Mouse (Mus musculus) Muller cell, postnatal 12 days (primary cell): ENCODE results near the gene Timm23.
A peak's percentile ranks its signal among the peaks of the same experiment; 100 is the strongest.
"Not testable (repeated sequence)": the region's sequence is repeated elsewhere in the genome, so short reads cannot be mapped to it uniquely, and the experiment has no call there.

Experiments used
- DNase-seq: peaks from one replicate; pipeline ENCODE4 v3.0.0-alpha.2; 2015; ENCODE audit errors: inconsistent ontology term

Timm23 gene

DNA sequence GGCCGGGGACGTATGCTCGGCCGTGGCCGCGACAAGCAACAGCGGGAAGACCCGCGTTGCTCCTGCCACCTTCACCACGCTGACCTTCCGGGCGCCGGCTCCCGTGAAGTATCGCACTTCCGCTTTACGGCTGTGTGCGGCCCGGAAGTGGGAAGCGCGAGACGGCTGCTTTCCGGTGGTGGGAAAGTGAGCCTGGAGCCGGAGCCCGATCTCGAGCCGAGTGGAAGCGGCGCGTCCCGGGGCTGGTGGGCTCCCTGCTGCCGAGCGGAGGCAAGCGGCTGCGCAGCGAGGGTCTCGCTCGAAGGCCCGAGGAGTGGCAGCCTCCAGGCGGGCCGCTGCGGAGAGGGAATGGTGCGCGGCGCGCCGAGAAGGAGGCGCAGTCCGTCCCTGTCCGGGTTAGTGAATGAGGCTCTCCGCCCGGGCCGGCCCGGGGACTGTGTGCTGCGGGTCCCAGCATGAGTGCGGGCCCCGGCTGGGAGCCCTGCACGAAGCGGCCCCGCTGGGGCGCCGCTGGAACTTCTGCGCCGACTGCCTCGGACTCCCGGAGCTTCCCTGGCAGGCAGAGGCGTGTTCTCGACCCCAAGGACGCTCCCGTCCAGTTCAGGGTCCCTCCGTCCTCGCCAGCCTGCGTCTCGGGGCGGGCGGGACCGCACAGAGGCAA is at the start of gene Timm23, which contains the start of gene Parg:
Gene Timm23 (minus strand): TSS at position 108 of the 661 bp plus-strand sequence.
Gene Parg (plus strand): TSS at position 159 of the 661 bp plus-strand sequence.
- DNase-seq: peak; percentile 84

DNA sequence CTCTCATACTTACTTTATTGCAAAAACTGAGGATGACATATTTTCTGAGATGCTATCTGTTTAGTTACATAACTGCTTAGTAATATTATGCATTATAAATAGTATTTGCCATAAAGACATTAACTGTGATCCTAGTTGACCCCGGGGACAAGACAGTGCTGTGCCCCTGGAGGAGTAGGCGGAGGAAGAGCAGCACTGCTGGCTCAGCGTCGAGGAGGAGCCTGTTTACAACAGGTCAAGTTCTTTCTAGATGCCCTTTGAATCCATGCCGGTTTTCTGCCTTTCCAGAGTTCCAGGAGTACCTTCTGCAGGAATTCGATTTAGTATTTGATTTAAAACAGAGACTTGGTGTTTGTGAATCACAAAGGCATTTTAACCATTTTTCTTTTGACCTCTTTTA is 47.9 kb upstream of the Timm23 start:
- DNase-seq: no peak

DNA sequence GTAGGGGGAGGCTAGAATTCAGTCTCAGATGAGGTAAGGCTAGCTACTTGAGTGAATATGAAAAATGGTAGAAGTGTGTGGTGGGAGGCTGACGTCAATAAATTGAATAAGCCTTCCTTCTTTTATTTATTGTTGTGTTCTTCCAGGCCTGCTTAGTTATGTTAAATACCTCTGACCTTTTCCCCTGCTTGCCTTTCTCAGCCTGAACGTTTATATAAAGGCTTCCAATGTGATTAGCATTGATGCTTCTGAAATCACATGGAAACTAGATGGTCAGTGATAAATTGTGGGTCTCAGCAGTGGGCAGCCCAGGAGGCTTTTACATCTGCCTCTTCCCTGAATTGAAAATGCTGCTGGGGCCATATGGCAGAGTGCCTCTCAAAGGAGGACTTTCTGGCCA is 44.3 kb upstream of the Timm23 start:
- DNase-seq: no peak

DNA sequence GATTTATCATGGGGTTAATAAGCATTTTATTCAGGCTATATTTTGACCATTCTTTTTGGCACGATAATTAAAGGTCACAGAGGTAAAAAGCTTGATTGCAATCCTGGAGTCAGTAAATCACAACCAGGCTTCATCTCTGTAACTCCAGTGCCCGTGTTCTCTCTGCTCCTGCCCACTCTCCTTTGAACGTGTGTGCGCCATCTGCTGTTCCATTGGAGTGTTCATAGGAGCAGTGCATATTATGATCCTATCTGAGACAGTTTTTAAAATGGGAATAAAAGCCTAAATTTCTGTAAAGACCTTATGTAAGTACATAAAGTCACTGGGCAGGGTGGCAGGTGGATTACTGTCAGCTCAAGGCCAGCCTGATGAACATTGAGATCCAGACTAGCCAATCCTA is 40.7 kb upstream of the Timm23 start:
- DNase-seq: no peak

DNA sequence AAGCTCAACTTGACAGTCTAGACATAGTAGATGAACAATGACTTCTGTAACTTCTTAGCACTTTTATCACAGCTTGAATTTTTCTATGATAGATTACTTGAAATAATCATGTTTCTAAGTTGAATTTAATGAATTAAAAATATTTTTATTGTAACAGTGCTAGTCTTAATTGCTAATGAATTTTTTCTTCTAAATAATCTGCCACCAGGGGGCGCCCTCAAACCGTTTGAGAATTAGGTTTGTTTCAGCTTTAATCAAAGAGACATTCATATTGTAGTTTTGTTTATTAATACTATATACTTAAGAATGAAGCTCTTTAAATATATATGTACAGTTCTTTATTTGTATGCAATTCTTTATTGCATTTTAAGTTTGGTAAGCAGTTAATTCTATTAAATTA is 27.3 kb upstream of the Timm23 start:
- peak; percentile 49 for DNase-seq

DNA sequence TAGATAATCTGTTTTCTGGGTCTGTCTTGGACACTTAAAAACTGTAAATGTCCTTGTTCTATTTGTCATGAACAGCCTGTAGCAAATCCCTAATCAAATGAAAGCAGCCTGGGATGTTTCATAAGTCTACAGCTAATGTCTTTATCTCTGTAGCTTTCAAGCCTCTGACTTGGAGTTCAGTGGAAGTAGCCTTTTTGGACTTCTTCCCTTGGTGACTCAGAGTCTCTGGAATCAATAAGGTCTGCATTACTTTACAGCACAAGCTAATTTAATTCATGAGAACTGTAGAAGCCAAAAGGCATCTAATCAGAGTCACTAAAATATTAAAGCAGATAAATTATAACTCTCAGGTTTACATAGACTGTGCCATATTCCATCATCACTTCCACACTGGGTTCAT is 24.9 kb upstream of the Timm23 start:
- DNase-seq: no peak

DNA sequence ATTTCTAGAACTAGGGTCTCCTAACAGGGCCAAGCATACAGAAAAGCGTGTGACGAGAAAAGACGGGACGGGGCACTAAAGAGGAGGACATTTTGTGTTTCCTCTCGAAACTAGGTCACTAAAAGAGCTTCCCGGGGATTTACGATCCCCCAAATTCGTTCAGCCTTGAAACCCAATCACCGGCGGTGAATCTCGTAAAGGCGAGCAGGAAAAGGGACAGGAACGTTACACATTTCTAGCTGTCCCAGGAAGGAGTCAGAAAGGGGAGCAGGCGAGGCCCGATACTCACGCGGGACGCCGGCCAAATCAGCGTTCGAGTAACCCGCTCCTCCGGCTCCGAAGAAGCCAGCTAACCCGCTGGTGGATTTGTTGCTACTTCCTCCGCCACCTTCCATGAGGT is 344 bp downstream of the Timm23 start:
- peak; percentile 51 for DNase-seq

DNA sequence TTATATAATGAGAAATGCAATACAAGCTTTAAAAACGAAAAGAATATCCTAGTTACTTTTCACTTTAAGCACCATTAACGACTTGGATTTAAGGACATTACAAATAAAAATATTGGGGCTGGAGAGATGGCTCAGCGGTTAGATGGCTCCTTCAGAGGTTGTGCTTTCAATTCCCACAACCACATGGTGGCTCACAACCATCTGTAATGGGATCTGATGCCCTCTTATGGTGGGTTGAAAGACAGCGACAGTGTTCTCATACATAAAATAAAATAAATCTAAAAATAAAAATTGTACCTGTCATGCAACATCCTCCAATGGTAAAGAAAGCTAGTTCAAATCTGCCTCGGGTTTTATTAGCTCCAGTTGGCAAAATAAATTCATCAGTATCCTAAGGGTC is 8.1 kb downstream of the Timm23 start:
- not testable (repeated sequence) for DNase-seq

DNA sequence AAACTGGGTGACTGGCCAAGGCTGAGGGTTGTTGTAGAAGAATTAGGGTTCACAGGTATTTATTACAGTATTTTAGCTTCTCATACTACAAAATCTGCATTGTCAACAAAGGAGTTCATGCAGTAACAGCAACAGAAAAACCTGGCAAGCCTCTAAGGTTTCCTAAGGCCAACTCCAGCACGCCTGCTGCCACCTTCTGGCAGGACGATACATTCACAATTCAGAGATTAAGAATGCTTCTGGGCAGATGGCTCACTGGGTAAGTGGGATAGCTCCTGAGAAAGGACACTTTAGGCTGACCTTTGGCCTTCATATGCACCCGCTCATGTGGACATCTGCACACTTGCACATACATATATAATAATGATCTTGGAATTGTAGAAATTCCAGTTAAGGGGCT is 9.3 kb downstream of the Timm23 start:
- peak; percentile 38 for DNase-seq

DNA sequence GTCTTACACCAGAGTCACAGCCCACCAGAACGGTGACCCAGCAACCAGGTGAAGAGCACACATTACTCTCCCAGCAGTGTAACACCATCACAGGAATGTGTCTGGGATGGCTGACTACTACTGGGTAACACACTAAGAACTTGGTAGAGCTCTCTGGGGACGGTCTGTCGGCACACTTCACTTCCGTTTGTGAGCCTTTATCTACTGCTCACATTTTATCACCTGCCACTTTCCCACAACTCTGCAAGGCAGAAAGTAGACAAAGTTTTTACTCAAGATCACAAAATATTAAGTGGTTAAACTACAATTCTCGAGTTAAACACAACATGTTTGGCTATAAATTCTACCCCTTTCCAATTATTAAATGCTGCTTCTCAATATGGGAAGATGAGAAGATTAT is 9.8 kb downstream of the Timm23 start:
- no peak for DNase-seq

DNA sequence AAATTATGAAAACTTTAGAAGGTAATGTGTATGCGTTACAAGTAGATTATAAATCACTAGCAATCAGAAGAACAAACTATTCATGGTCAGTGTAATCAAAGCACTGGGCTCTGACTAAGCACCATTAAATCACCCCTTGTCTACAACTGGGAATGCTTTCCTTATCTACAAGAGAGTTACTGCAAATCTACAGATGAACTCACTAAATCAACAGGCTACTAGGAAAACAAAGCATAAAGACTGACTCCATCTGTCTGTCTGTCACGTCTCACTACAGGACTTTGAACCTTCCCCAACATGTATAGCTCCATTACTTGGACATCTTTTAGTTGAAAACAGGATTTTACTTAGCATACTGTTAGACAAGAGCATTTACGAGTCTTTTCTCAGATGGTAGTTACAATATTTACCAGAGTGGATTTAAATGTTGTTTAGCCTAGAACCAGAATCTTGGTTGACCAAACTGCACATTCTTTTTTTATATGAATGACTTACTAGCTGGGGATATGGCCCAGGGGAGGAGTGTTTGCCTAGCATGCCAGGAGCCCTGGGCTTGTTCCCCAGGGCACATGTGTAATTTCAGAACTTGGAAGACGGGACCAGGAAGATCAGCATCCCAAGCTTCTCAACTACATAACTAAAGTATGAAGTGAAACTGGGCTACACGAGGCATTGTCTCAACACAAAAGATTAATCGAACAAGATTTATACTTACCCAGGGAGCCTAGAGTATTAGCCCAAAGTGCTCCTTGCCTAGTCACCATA is 10.9 kb downstream of the Timm23 start:
- no peak for DNase-seq

DNA sequence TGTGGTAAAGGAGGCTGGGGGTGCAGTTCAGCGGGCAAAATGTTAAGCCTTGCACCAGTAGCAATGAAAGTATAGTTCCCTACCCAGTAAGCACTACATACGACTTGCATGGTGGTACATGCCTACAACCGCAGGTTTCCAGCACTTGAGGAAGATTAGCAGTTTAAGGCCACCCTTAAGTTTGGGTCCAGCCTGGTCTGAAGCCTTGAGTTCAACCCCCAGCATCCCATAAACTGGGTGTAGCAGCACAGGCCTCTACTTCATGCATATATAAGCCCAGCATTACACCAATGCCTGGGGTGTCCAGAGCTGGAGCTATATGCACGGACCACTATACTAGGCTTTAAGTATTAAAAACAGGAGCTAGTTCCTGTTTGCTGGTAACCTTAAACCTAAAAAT is 17.9 kb downstream of the Timm23 start:
- no peak for DNase-seq

DNA sequence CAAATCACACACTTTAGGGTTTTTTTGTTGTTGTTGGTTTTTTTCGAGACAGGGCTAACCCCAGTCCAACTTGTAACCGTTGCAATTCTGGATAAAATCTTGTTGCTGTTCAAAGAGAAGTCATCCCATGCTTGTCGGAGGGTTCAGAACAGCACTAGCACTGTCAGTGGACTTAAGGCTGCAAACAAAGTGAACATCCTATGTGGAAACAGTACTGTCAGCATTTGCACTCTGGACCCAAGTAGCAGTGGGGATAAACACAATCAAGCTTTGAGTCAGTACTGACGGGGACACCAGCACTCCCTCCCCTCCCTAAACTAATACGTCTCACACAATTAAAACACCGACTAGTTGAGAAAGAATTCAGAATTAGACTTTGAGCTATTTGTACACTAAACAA is 20.8 kb downstream of the Timm23 start:
- DNase-seq: no peak

DNA sequence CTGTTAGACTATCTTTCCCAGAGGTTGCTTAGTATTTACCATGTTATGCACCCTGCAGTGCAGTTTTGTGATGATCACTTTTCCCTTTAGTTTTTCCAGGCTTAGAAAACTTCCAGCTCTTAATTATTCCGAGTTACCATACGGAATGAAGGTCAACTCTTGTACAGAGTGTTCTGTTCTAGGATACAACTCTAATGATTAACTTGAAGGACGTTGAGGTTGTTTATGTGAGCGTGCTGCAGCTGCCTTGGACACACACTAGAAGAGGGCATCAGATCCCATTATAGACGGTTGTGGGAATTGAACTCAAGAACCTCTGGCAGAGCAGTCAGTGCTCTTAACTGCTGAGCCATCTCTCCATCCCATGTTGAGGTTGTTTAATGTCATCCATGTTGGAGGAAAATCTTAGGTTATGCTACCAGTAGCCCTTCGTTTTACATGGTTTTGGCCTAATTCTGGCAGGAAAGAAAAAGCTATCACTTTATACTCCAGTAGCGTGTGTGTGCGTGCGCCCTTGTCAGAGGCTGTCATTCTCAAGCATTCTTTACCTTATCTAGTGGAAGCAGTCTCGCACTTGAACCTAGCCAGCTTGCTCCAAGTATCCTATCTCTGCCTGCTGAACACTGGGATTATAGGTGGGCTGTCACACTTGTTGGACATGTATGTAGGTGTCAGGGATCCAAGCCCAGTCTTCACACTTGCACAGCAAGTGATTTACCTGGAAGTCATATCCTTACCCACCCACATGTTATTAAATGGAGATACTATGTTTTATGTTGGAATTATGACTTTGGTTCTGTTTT is 22.1 kb downstream of the Timm23 start:
- DNase-seq: no peak

DNA sequence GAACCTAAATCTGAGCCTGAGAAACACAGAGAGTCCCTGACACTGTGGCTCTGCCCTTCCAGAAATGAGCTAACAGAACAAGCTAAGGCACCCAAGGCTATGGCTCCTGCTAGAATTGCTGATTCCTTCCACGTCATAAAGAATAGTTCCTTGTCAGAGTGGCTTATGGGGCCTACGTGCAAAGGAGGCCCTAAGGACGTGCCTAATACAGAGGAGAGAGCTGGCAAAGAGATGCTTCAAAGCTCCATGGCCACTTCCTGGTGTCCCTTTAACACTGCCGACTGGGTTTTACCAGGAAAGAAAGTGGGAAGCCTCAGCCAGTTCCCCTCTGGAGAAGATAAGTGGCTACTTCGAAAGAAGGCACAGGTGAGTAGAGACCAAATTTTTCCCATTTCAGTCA is 25.1 kb downstream of the Timm23 start:
- DNase-seq: not testable (repeated sequence)

DNA sequence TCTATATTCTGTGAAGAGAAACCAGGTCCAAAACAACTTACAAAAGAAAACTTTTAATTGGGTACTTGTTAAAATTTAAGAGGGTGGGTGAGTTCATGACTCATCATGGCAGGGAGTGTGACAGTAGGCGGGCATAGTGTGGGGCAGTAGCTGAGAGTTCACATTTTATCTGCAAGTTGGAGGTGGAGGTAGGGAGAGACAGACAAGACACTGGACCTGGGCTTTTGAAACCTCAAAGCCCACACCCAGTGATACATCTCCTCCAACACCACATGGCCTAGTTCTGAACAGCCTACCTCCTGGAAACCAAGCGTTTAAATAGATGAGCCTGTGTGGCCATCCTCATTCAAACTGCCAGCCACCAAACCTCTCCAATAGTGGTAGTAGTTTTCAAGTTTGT is 26.4 kb downstream of the Timm23 start:
- DNase-seq: no peak

DNA sequence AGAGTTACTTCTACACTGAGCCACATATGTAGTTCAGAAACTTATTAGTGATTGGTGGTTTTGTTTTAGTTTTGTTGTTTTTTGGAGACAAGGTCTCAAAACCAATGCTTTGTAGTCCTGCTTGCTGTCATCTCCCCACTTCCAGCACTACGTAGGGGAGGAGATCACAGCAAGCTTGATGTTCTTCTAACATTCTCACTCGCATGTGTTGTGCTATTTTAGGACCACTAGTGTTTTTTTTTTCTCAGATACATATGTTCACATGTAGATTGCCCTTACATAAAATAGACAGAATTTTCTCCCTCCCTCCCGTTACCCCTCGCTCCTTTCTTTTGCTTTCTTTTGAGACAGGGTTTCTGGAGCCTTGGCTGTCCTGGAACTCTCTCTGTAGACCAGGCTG is 31.6 kb downstream of the Timm23 start:
- DNase-seq: no peak

DNA sequence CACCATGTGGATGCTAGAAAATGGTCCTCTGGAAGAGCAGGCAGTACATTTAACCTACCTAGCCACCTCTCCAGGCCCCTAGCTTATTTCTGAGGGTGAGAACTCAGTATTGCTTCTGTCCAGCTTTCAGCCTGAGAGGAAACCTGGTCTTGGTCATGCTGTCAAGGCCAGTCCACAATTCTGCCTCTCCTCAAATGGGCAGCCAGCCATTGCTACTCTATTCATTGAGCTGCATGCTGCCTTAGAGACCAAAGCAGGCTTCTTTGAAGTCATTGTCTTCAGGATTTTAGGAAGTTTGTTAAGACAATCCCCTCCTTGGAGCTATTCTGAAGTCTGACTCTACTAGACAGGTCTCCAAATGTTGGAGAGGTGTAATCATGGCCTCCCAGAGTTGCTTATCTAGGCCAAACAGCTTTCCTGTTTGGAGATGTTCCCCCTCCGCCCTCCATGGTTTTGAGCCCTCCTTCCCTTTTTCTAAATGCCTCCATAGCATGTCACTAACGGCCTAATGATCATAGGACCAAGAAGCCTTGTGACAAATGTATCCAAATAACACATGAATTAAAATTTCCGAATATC is 33.0 kb downstream of the Timm23 start:
- no peak for DNase-seq

DNA sequence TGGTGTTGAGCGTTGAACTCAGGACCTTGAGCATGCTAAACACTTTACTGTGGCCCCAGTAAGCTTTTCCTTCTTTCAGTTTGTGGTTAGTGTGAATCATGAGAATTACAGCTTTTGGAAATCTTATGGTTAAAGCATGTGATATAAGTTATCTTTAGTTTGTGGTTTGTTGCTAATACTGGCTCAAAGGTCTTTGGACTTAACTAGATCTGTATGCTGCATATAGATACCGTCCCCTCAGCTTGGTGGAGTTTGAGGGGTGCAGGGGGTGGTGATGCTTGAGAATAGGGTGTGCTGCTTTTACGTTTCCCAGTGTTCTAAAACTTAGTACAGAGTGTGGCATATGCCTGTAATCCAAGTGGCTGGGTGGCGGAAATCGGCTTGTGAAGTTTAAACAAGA is 34.4 kb downstream of the Timm23 start:
- no peak for DNase-seq

DNA sequence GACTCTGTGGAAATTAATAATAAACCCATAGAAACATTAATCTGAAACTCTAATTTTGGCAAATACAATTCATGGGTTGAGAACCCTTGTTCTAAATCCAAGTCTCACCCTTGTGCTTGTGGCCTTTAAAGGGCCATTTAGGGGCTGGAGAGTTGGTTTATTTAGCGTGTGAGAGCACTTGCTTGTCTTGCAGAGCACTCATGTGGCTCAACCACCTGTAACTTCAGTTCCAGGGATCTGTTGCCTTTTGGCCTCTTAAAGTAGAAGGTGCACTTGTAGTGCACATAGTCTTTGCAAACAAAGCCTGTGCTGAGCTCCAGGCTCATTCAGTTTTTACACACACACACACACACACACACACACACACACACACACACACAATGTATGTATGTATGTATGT is 34.9 kb downstream of the Timm23 start:
- DNase-seq: no peak

DNA sequence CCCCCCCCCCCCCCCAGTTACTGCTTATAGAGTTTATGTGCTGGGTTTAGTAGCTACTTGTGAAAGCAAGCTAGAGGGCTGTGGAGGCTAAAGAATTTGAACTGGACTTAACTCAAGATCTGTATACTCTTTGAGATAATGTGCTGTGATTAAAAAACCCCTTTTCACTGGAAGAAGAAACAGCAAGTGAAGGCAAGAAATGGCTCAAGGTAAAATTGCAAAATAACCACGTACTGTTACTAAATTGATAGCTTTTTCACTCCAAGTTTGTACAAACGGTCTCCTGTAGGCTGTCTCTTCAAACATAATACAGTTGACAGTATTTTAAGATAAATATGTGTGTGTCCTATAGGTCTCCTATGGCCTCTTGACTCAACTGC is 35.6 kb downstream of the Timm23 start:
- DNase-seq: no peak
